Mouse (Mus musculus) thymus, postnatal 0 days (tissue): ENCODE results near the gene Sf3b4. TPM values are rescaled to one million over a fixed set of nuclear protein-coding genes. Genes with fewer than 3 reads are reported as not detected.

Experiments used
- DNase-seq: peaks from one replicate; pipeline ENCODE4 v3.0.0-alpha.2; 2015; ENCODE audit warnings: low spot score
- polyA plus RNA-seq: library from polyadenylated mRNA; unstranded; fragments of >200 nt; fragmentation: Nextera tagmentation; extraction: Ambion mirVana; gene quantifications from 2 replicates; pipeline ENCODE4 v1.2.1, GENCODE M21; 2015

Sf3b4 gene
- polyA plus RNA-seq: 129 and 151 TPM in 2 replicates

- peak; percentile 95 for DNase-seq
Observed at GRCm38 (mm10) chr3:96172197-96173178, at the start of gene Sf3b4. Gene Sf3b4 (plus strand): TSS chr3:96172332.

DNA sequence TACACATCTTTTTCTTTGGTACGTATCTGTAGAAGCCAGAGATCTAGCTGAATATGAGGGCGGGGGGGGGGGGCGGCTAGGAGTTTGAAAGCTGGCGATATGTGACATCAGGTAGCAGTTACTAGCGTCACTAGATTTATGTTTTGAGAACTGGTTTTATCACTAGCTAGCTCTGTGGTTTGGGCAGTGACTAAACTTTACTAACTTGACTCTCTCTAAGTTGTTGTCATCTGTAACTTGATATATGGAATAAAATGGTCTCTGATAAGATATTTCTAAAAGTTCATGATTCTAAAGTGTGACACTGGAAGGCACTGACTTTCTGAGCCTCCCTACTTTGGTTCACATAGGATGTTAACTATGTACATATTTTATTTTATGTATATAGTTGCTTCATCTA, 47.9 kb upstream of the Sf3b4 start:
- DNase-seq: no peak

- DNase-seq: no peak
Observed at GRCm38 (mm10) chr3:96128128-96128527, 44.0 kb upstream of the Sf3b4 start.

GRCm38 (mm10) chr3:96132478-96132877, 39.7 kb upstream of the Sf3b4 start:
- no peak for DNase-seq

DNA sequence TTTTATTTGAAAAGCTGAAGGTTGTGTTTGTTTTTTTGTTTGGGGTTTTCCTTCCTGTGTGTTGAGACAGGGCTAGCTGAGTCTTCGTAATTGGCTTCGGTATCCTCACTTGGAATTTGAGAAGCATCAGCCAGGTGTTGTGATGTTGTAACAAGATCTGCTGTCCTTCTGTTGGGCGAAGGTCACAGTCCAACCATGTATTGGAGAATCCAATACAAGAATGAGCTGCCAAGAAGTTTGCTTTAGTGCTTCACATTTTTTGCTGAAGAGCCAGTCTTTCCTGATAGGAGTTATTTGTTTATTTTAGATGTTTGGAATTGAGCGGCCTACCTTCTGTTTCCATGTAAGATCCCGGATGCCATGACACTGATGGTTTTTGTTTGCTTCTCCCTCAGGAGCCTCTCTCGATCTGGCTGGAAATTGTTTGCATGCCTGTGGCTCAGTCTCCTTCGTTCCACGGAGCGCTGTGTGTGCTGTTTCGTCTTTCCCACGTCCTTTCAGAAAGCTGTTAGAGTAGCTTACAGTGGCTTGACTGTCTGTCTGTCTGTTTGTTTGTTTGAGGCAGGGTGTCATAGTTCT, 38.7 kb upstream of the Sf3b4 start:
- DNase-seq: no peak

DNA sequence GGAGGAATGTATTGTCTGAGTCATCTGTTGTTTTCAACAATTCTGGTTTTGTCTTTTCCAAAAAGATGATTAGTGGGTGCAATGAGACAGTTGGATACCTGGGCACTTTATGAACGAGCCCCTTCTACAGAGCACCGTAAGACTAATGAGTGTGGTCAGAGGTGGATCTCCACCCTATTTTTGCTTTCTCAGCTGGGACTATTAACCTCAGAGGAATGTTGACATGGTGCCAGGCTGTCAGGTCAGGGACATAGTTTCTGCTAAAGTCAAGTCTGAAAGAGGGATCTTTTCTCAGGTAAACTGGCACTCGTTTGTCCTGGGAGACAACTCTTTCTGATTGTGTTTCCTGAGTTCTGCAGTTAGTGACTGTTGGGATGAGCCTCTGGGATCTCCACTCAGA, 37.1 kb upstream of the Sf3b4 start:
- no peak for DNase-seq

DNA sequence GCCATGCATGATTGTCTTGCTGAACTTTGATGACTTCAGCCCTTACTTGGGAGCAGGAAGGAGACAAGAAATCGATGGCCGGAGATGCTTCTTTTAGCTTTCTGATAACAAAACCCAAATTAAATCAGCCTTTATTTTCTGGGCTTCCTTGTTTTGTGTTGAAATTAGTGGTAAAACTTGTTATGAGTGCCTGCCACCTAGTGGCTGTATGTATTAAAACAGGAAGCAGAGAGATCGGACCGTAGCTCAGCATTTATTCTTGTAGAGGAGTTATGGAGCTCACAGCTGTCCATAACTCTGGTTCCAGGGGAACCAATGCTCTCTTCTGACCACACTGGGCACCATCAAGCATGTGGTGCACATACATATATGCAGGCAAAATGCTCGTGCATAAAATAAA, 24.2 kb upstream of the Sf3b4 start:
- peak; percentile 75 for DNase-seq

DNA sequence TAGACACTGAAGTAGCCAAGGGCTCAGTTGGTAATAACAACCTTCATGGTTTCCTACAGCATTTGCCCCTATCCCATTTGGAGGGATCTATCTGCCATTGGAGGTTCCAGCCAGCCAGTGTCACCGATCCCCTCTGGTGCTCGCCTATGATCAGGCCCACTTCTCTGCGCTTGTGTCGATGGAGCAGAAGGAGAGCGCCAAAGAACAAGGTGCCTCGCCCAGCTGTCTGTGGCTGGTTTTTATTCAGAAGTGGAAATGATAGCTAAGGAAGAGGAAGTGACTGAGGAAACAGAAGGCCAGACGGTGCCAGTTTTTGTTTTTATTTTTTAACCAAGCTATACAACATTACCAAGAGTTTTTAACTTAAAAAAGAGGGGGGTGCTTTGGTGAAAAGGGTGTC, 20.3 kb upstream of the Sf3b4 start:
- no peak for DNase-seq

- DNase-seq: no peak
Observed at GRCm38 (mm10) chr3:96152611-96153010, 19.5 kb upstream of the Sf3b4 start.

- no peak for DNase-seq
Observed at GRCm38 (mm10) chr3:96155501-96155900, 16.6 kb upstream of the Sf3b4 start.

- DNase-seq: no peak
Observed at GRCm38 (mm10) chr3:96159820-96160219, 12.3 kb upstream of the Sf3b4 start.

GRCm38 (mm10) chr3:96160222-96160802, 11.8 kb upstream of the Sf3b4 start:
- no peak for DNase-seq

- DNase-seq: no peak
Observed at GRCm38 (mm10) chr3:96160803-96161516, 11.2 kb upstream of the Sf3b4 start.

DNA sequence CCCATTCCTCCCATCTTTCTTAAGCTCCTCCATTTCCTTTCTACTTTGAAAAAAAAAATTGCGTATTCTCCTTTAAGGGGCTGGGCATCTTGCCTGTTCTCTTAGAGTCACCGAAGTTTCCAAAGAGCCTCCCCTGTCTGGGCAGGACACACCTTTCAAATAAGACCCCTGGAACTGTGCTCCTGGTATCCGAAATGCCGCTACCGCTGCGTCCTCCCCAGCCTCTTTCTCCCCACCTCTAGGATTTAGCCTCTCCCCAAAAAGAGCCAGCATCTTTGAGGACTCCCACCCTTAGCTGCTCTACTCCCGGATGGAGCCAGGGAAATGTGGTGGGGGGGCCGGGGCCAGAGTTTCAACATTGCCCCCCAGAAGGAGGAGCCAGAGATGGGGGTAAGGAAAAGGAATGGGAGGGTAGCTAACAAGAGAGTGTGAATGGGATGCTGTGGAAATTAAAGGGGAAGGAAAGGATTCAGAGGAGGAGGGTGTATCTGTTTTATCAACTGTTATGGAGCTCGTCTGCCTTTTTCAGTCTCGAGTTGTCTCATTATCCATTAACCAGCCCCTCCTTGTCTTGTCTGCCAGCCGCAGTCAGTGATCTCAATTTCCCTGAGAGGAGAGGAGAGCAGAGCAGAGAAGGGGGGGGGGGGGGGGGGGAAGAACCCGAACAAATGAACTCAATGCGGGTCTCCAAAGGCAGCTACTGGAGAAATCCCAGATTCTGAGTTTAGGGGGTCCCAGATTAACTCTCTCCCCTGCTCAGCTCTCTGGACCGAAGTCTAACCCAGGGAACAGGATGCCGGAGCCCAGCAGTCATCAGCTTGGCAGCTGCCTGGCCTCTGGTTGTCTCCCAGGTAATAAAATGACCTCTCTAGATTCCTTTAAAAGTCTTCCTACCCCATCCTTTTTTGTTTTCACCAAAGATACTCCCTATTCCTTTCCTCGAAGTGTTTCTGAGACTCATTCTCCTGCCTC, 10.0 kb upstream of the Sf3b4 start, which contains the start of gene Mtmr11:
Gene Mtmr11 (plus strand): TSS at position 136 of the 972 bp plus-strand sequence.
- DNase-seq: no peak

- DNase-seq: no peak
Observed at GRCm38 (mm10) chr3:96163040-96163439, 9.1 kb upstream of the Sf3b4 start.

- no peak for DNase-seq
Observed at GRCm38 (mm10) chr3:96168466-96169158, 3.5 kb upstream of the Sf3b4 start.

- DNase-seq: no peak
Observed at GRCm38 (mm10) chr3:96170276-96170675, 1.9 kb upstream of the Sf3b4 start.

GRCm38 (mm10) chr3:96170976-96171545, 1.1 kb upstream of the Sf3b4 start:
- DNase-seq: peak; percentile 48

DNA sequence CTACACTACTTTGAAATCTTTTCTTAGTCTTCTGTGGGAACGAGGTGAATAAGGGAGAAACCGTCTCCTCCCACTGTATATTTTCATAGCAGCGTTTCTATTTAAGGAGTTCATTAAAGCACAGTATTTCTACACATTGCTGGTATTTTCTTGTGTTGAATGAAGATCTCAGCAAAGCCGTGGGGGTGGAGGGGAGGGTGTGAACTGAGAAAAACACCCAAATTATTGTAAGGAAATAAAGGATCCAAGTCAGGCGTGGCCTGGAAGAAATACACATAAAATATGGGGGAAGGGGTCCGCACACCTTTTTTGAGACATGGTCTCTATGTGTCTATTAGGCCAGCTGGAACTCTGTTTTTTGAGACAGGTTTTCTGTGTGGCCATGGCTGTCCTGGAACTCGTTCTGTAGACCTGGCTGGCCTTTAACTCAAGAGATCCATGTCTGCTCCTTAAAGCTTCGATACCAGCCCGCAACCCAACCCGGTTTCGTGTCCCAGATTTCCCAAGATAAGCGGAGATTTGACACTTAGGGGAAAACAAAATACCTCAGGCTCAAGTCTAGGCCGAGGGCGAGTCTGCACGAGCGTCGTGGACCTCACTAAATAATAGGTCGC, 442 bp upstream of the Sf3b4 start:
- no peak for DNase-seq
